Mouse (Mus musculus): ENCODE measurements around the gene Ubtd2. TPM values are rescaled to one million over a fixed set of nuclear protein-coding genes. Genes with fewer than 3 reads are reported as not detected.

Ubtd2 gene
- polyA plus RNA-seq, 1 experiment from 2014 or later, result 4.5 TPM

GRCm38 (mm10) chr11:32536954-32537353, 81.8 kb downstream of the Ubtd2 start:
- Histone ChIP-seq H3K27me3 (ENCODE audit: control insufficient read depth, insufficient read depth, low read depth, low read length) (no peaks in the 10 kb centered on the region), H3K4me3 (ENCODE audit: low read depth, low read length) (no peak overlapping the region), H3K36me3 (ENCODE audit: control insufficient read depth, insufficient read depth) (no peaks in the 10 kb centered on the region), H3K4me2 (ENCODE audit: low read depth, low read length) (no peak overlapping the region), H3K9ac (ENCODE audit: low read depth, low read length) (no peak overlapping the region), H3K9me3 (replicated peaks; ENCODE audit: control insufficient read depth, low read length) (no peaks in the 10 kb centered on the region), H3K27ac (ENCODE audit: low read length) (no peak overlapping the region), H3K4me1 (ENCODE audit: control insufficient read depth, low read depth, low read length) (peaks cover 64% of the 10 kb centered on the region)
- no peak for ATAC-seq (ENCODE audit: low read depth)
- WGBS (ENCODE audit: insufficient replicate concordance), result 47% methylated on average over 7 of the region's 7 CpGs

GRCm38 (mm10) chr11:32538435-32538834, 83.3 kb downstream of the Ubtd2 start:
- 56% methylated on average over 6 of the region's 6 CpGs for WGBS (ENCODE audit: insufficient replicate concordance)
- H3K36me3 ChIP-seq (ENCODE audit: control insufficient read depth, insufficient read depth), result no peaks in the 10 kb centered on the region
- peaks cover 72% of the 10 kb centered on the region for H3K4me1 ChIP-seq (ENCODE audit: control insufficient read depth, low read depth, low read length)
- H3K4me2 ChIP-seq (ENCODE audit: low read depth, low read length), result no peak overlapping the region
- ATAC-seq (ENCODE audit: low read depth), result no peak
- H3K9me3 ChIP-seq (replicated peaks; ENCODE audit: control insufficient read depth, low read length), result no peaks in the 10 kb centered on the region
- no peaks in the 10 kb centered on the region for H3K27me3 ChIP-seq (ENCODE audit: control insufficient read depth, insufficient read depth, low read depth, low read length)
- H3K9ac ChIP-seq (ENCODE audit: low read depth, low read length), result no peak overlapping the region
- no peak overlapping the region for H3K4me3 ChIP-seq (ENCODE audit: low read depth, low read length)
- peak overlapping the region; percentile 50 for H3K27ac ChIP-seq (ENCODE audit: low read length)

GRCm38 (mm10) chr11:32538846-32539245, 83.7 kb downstream of the Ubtd2 start:
- peak overlapping the region; percentile 17; the same call in 1 of the 2 replicates for H3K9ac ChIP-seq (ENCODE audit: low read depth, low read length)
- H3K27me3 ChIP-seq (ENCODE audit: control insufficient read depth, insufficient read depth, low read depth, low read length), result no peaks in the 10 kb centered on the region
- H3K4me2 ChIP-seq (ENCODE audit: low read depth, low read length), result no peak overlapping the region
- H3K4me3 ChIP-seq (ENCODE audit: low read depth, low read length), result no peak overlapping the region
- H3K4me1 ChIP-seq (ENCODE audit: control insufficient read depth, low read depth, low read length), result peaks cover 72% of the 10 kb centered on the region
- ATAC-seq (ENCODE audit: low read depth), result no peak
- WGBS (ENCODE audit: insufficient replicate concordance), result 37% methylated on average over 4 of the region's 4 CpGs
- H3K36me3 ChIP-seq (ENCODE audit: control insufficient read depth, insufficient read depth), result no peaks in the 10 kb centered on the region
- peak overlapping the region; percentile 50 for H3K27ac ChIP-seq (ENCODE audit: low read length)
- H3K9me3 ChIP-seq (replicated peaks; ENCODE audit: control insufficient read depth, low read length), result no peaks in the 10 kb centered on the region

- H3K9me3 ChIP-seq (replicated peaks; ENCODE audit: control insufficient read depth, low read length), result no peaks in the 10 kb centered on the region
- no peaks in the 10 kb centered on the region for H3K27me3 ChIP-seq (ENCODE audit: control insufficient read depth, insufficient read depth, low read depth, low read length)
- no peak for ATAC-seq (ENCODE audit: low read depth)
- H3K4me1 ChIP-seq (ENCODE audit: control insufficient read depth, low read depth, low read length), result peaks cover 69% of the 10 kb centered on the region
- 77% methylated on average over 7 of the region's 7 CpGs for WGBS (ENCODE audit: insufficient replicate concordance)
- H3K4me2 ChIP-seq (ENCODE audit: low read depth, low read length), result no peak overlapping the region
- no peak overlapping the region; the same call in 1 of the 2 replicates for H3K9ac ChIP-seq (ENCODE audit: low read depth, low read length)
- H3K36me3 ChIP-seq (ENCODE audit: control insufficient read depth, insufficient read depth), result no peaks in the 10 kb centered on the region
- H3K4me3 ChIP-seq (ENCODE audit: low read depth, low read length), result no peak overlapping the region
- no peak overlapping the region for H3K27ac ChIP-seq (ENCODE audit: low read length)
These were observed 84.5 kb downstream of the Ubtd2 start for GRCm38 (mm10) chr11:32539717-32540116.

- H3K4me1 ChIP-seq (ENCODE audit: control insufficient read depth, low read depth, low read length), result peaks cover 65% of the 10 kb centered on the region
- H3K4me3 ChIP-seq (ENCODE audit: low read depth, low read length), result no peak overlapping the region
- no peaks in the 10 kb centered on the region for H3K36me3 ChIP-seq (ENCODE audit: control insufficient read depth, insufficient read depth)
- no peak overlapping the region for H3K9ac ChIP-seq (ENCODE audit: low read depth, low read length)
- peak overlapping the region; percentile 0; the same call in 1 of the 2 replicates for H3K27ac ChIP-seq (ENCODE audit: low read length)
- H3K4me2 ChIP-seq (ENCODE audit: low read depth, low read length), result no peak overlapping the region
- no peaks in the 10 kb centered on the region for H3K9me3 ChIP-seq (replicated peaks; ENCODE audit: control insufficient read depth, low read length)
- WGBS (ENCODE audit: insufficient replicate concordance), result 55% methylated on average over 6 of the region's 6 CpGs
- ATAC-seq (ENCODE audit: low read depth), result no peak
- H3K27me3 ChIP-seq (ENCODE audit: control insufficient read depth, insufficient read depth, low read depth, low read length), result no peaks in the 10 kb centered on the region
These were observed 85.3 kb downstream of the Ubtd2 start for GRCm38 (mm10) chr11:32540463-32540862.

GRCm38 (mm10) chr11:32542181-32542580, 87.0 kb downstream of the Ubtd2 start:
- peak overlapping the region; percentile 44 for H3K4me3 ChIP-seq (ENCODE audit: low read depth, low read length)
- 36% methylated on average over 4 of the region's 4 CpGs for WGBS (ENCODE audit: insufficient replicate concordance)
- no peaks in the 10 kb centered on the region for H3K27me3 ChIP-seq (ENCODE audit: control insufficient read depth, insufficient read depth, low read depth, low read length)
- peaks cover 65% of the 10 kb centered on the region for H3K4me1 ChIP-seq (ENCODE audit: control insufficient read depth, low read depth, low read length)
- H3K9ac ChIP-seq (ENCODE audit: low read depth, low read length), result peak overlapping the region; percentile 27
- ATAC-seq (ENCODE audit: low read depth), result no peak
- no peaks in the 10 kb centered on the region for H3K9me3 ChIP-seq (replicated peaks; ENCODE audit: control insufficient read depth, low read length)
- H3K4me2 ChIP-seq (ENCODE audit: low read depth, low read length), result peak overlapping the region; percentile 57
- H3K36me3 ChIP-seq (ENCODE audit: control insufficient read depth, insufficient read depth), result no peaks in the 10 kb centered on the region
- H3K27ac ChIP-seq (ENCODE audit: low read length), result peak overlapping the region; percentile 90

GRCm38 (mm10) chr11:32542687-32543411, 87.7 kb downstream of the Ubtd2 start:
- Histone ChIP-seq H3K4me2 (ENCODE audit: low read depth, low read length) (peak overlapping the region; percentile 57), H3K9me3 (replicated peaks; ENCODE audit: control insufficient read depth, low read length) (no peaks in the 10 kb centered on the region), H3K27ac (ENCODE audit: low read length) (peak overlapping the region; percentile 90), H3K4me3 (ENCODE audit: low read depth, low read length) (peak overlapping the region; percentile 44), H3K27me3 (ENCODE audit: control insufficient read depth, insufficient read depth, low read depth, low read length) (no peaks in the 10 kb centered on the region), H3K36me3 (ENCODE audit: control insufficient read depth, insufficient read depth) (no peaks in the 10 kb centered on the region), H3K4me1 (ENCODE audit: control insufficient read depth, low read depth, low read length) (peaks cover 65% of the 10 kb centered on the region), H3K9ac (ENCODE audit: low read depth, low read length) (peak overlapping the region; percentile 42)
- peak; percentile 96 for ATAC-seq (ENCODE audit: low read depth)
- 16% methylated on average over 2 of the region's 3 CpGs for WGBS (ENCODE audit: insufficient replicate concordance)

- H3K4me2 ChIP-seq (ENCODE audit: low read depth, low read length), result peak overlapping the region; percentile 57
- whole genome bisulfite sequencing (ENCODE audit: insufficient replicate concordance), result 72% methylated on average over 6 of the region's 6 CpGs
- H3K4me1 ChIP-seq (ENCODE audit: control insufficient read depth, low read depth, low read length), result peaks cover 53% of the 10 kb centered on the region
- H3K27ac ChIP-seq (ENCODE audit: low read length), result peak overlapping the region; percentile 90
- no peaks in the 10 kb centered on the region for H3K36me3 ChIP-seq (ENCODE audit: control insufficient read depth, insufficient read depth)
- H3K4me3 ChIP-seq (ENCODE audit: low read depth, low read length), result no peak overlapping the region
- no peaks in the 10 kb centered on the region for H3K9me3 ChIP-seq (replicated peaks; ENCODE audit: control insufficient read depth, low read length)
- ATAC-seq (ENCODE audit: low read depth), result no peak
- peak overlapping the region; percentile 30 for H3K9ac ChIP-seq (ENCODE audit: low read depth, low read length)
- H3K27me3 ChIP-seq (ENCODE audit: control insufficient read depth, insufficient read depth, low read depth, low read length), result no peaks in the 10 kb centered on the region
These were observed 88.9 kb downstream of the Ubtd2 start for GRCm38 (mm10) chr11:32544041-32544440.

- Histone ChIP-seq H3K36me3 (ENCODE audit: control insufficient read depth, insufficient read depth) (no peaks in the 10 kb centered on the region), H3K4me3 (ENCODE audit: low read depth, low read length) (no peak overlapping the region), H3K4me1 (ENCODE audit: control insufficient read depth, low read depth, low read length) (peaks cover 49% of the 10 kb centered on the region), H3K4me2 (ENCODE audit: low read depth, low read length) (no peak overlapping the region), H3K9ac (ENCODE audit: low read depth, low read length) (no peak overlapping the region), H3K27ac (ENCODE audit: low read length) (peak overlapping the region; percentile 90; the same call in 1 of the 2 replicates), H3K27me3 (ENCODE audit: control insufficient read depth, insufficient read depth, low read depth, low read length) (no peaks in the 10 kb centered on the region), H3K9me3 (replicated peaks; ENCODE audit: control insufficient read depth, low read length) (no peaks in the 10 kb centered on the region)
- ATAC-seq (ENCODE audit: low read depth), result no peak
- 88% methylated on average over 5 of the region's 5 CpGs for WGBS (ENCODE audit: insufficient replicate concordance)
These were observed 89.3 kb downstream of the Ubtd2 start for GRCm38 (mm10) chr11:32544497-32544896.
